Comparison of ENCODE assay signal across 27 mouse cellular contexts in the genomic region with DNA sequence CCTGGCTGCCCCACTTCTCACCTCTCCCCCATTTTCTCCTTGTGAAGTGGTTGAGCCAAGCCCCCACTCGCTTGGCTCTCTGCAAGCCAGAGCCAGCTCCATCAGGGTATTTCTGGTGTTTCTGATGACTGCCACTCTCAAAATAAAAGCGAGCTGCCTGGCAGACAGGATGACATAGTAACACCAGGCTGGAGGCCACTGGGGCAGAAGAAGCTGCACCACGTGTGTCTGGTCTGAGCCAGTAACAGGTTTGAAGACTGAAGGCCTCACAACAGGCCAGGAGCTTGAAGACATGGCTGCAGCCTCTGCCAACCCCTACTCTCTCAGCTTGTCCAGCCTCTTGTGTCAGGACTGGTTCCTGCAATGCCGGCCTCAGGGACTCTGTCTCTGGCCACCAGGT. TPM values are rescaled to one million over a fixed set of nuclear protein-coding genes. Genes with fewer than 3 reads are reported as not detected.
A peak's percentile ranks its signal among the peaks of the same experiment; 100 is the strongest.
DNase-seq lines count a peak whose midpoint lies in the region; ATAC-seq and TF ChIP-seq lines count a peak whose summit lies in the region.
"Had no signal": no experiment of that assay in that cellular context is flagged by ENCODE, and none has a peak within 500 bp of the region (broad histone marks: within the 10 kb centered on the region; RNA-seq: fewer than 3 reads in every experiment).

No protein-coding gene starts in this region.

- peaks cover 27% of the 10 kb centered on the region for H3K27me3 ChIP-seq in embryonic facial prominence, embryonic 10.5 days (replicated peaks; ENCODE audit: low read depth, poor library complexity, severe bottlenecking)
- 0 out of 2 replicates have a peak, but pooled peaks cover 4% of the 10 kb centered on the region for H3K27me3 ChIP-seq in forebrain, embryonic 13.5 days
- H3K27me3 ChIP-seq in hindbrain, embryonic 14.5 days (ENCODE audit: control insufficient read depth, insufficient read depth, low read length): no peaks in the 10 kb centered on the region
- no peaks in the 10 kb centered on the region for H3K27me3 ChIP-seq in intestine, postnatal 0 days (replicated peaks; ENCODE audit: control insufficient read depth, insufficient read depth, low read length)

- no peaks in the 10 kb centered on the region for H3K36me3 ChIP-seq in embryonic facial prominence, embryonic 10.5 days (replicated peaks)
- H3K36me3 ChIP-seq in forebrain, embryonic 13.5 days (ENCODE audit: poor library complexity, severe bottlenecking): peaks cover 80% of the 10 kb centered on the region
- H3K36me3 ChIP-seq in hindbrain, embryonic 14.5 days (replicated peaks; ENCODE audit: control insufficient read depth, insufficient read depth): peaks cover 92% of the 10 kb centered on the region
- no peaks in the 10 kb centered on the region for H3K36me3 ChIP-seq in intestine, postnatal 0 days (ENCODE audit: control insufficient read depth, insufficient read depth)
- H3K36me3 ChIP-seq: embryonic facial prominence, embryonic 12.5 days; limb, embryonic 10.5 days had no signal

- peak overlapping the region; percentile 6; the same call in 1 of the 2 replicates for H3K27ac ChIP-seq in embryonic facial prominence, embryonic 10.5 days (replicated peaks)
- H3K27ac ChIP-seq in forebrain, embryonic 13.5 days: peak overlapping the region; percentile 63; the same call in 1 of the 2 replicates
- H3K27ac ChIP-seq in hindbrain, embryonic 14.5 days: peak overlapping the region; percentile 44; the same call in 1 of the 2 replicates
- no peak overlapping the region for H3K27ac ChIP-seq in intestine, postnatal 0 days (ENCODE audit: low read depth, low read length)
- H3K27ac ChIP-seq: embryonic facial prominence, embryonic 12.5 days; left cerebral cortex, adult 2 months; limb, embryonic 10.5 days; stomach, postnatal 0 days had no signal

- peak overlapping the region; percentile 30; the same call in 1 of the 2 replicates for H3K9ac ChIP-seq in forebrain, embryonic 13.5 days
- 0 out of 2 replicates have a peak overlapping the region, but pooled peaks have one; percentile 44 for H3K9ac ChIP-seq in hindbrain, embryonic 14.5 days
- no peak overlapping the region for H3K9ac ChIP-seq in intestine, postnatal 0 days (ENCODE audit: low read depth, low read length)
- H3K9ac ChIP-seq: embryonic facial prominence, embryonic 12.5 days; liver, postnatal 0 days had no signal

- DNase-seq in heart, adult 8-10 months (ENCODE audit: low spot score): peak; percentile 25
- no peak for DNase-seq in heart, adult 9 months (ENCODE audit: low spot score in 2 of 2)
- no peak for DNase-seq in embryonic facial prominence, embryonic 10.5 days (ENCODE audit: low spot score)
- no peak for DNase-seq in hindbrain, embryonic 14.5 days (ENCODE audit: low spot score)
- no peak for DNase-seq in lung, postnatal 14 days
- DNase-seq in right cerebral cortex, adult 18-20 months: no peak
- DNase-seq: adrenal gland, adult 2 months; cerebellum, adult 9-10 months; kidney, adult 8-10 months; liver, postnatal 0 days; lung, postnatal 10 days; right cerebral cortex, postnatal 4 days had no signal

- H3K4me1 ChIP-seq in embryonic facial prominence, embryonic 10.5 days: peaks cover 24% of the 10 kb centered on the region
- H3K4me1 ChIP-seq in forebrain, embryonic 13.5 days: peaks cover 47% of the 10 kb centered on the region
- peaks cover 53% of the 10 kb centered on the region for H3K4me1 ChIP-seq in hindbrain, embryonic 14.5 days (replicated peaks; ENCODE audit: control insufficient read depth, insufficient read depth, low read length)
- H3K4me1 ChIP-seq in intestine, postnatal 0 days (replicated peaks; ENCODE audit: control insufficient read depth, insufficient read depth, low read length): no peaks in the 10 kb centered on the region
- H3K4me1 ChIP-seq: embryonic facial prominence, embryonic 12.5 days; limb, embryonic 10.5 days had no signal

- H3K4me3 ChIP-seq in embryonic facial prominence, embryonic 10.5 days: no peak overlapping the region
- H3K4me3 ChIP-seq in forebrain, embryonic 13.5 days: no peak overlapping the region
- no peak overlapping the region for H3K4me3 ChIP-seq in hindbrain, embryonic 14.5 days (replicated peaks; ENCODE audit: low read length)
- no peak overlapping the region for H3K4me3 ChIP-seq in intestine, postnatal 0 days (ENCODE audit: low read depth, low read length)
- H3K4me3 ChIP-seq: embryonic facial prominence, embryonic 12.5 days; erythroblast, embryonic 14.5 days; left cerebral cortex, adult 2 months; limb, embryonic 10.5 days had no signal

- H3K9me3 ChIP-seq in embryonic facial prominence, embryonic 10.5 days: no peaks in the 10 kb centered on the region
- no peaks in the 10 kb centered on the region for H3K9me3 ChIP-seq in forebrain, embryonic 13.5 days (replicated peaks)
- H3K9me3 ChIP-seq in hindbrain, embryonic 14.5 days (ENCODE audit: control insufficient read depth, low read length): no peaks in the 10 kb centered on the region
- H3K9me3 ChIP-seq in intestine, postnatal 0 days (ENCODE audit: control insufficient read depth): no peaks in the 10 kb centered on the region
- H3K9me3 ChIP-seq: embryonic facial prominence, embryonic 12.5 days; limb, embryonic 10.5 days had no signal

- no peak for TF ChIP-seq CTCF in intestine, postnatal 0 days (IDR thresholded peaks at IDR 0.05; ENCODE audit: low read depth)

- no peak for ATAC-seq in forebrain, embryonic 13.5 days
- ATAC-seq in hindbrain, embryonic 14.5 days (ENCODE audit: low FRiP score): no peak
- ATAC-seq in intestine, postnatal 0 days: no peak
- ATAC-seq: liver, postnatal 0 days had no signal

- H3K4me2 ChIP-seq in forebrain, embryonic 13.5 days: no peak overlapping the region
- H3K4me2 ChIP-seq in hindbrain, embryonic 14.5 days (replicated peaks): 0 out of 2 replicates have a peak overlapping the region, but pooled peaks have one; percentile 86
- no peak overlapping the region for H3K4me2 ChIP-seq in intestine, postnatal 0 days (replicated peaks; ENCODE audit: low read depth)
- H3K4me2 ChIP-seq: embryonic facial prominence, embryonic 12.5 days had no signal

- WGBS in embryonic facial prominence, embryonic 10.5 days: 78% methylated on average over 4 of the region's 4 CpGs
- 76% methylated on average over 4 of the region's 4 CpGs for WGBS in forebrain, embryonic 13.5 days
- 77% methylated on average over 4 of the region's 4 CpGs for WGBS in hindbrain, embryonic 14.5 days
- WGBS in intestine, postnatal 0 days: 86% methylated on average over 4 of the region's 4 CpGs

RNA-seq across cellular contexts. Expression of a gene that starts 8.0 kb away (rescaled TPM):
- 10 to 100 TPM; 11.6 to 16.9 (median 14.3) TPM for total RNA-seq in heart, adult 8-10 months (2022)
- polyA plus RNA-seq in embryonic facial prominence, embryonic 10.5 days (2016; fragmentation: Nextera tagmentation; extraction: Ambion mirVana): 4.4 and 4.6 TPM in 2 replicates
- 22.6 and 22.8 TPM in 2 replicates for polyA plus RNA-seq in forebrain, embryonic 13.5 days (2015; fragmentation: Nextera tagmentation; extraction: Ambion mirVana)
- polyA plus RNA-seq in hindbrain, embryonic 14.5 days (2014; fragmentation: Nextera tagmentation; extraction: Ambion mirVana): 63.5 and 72.0 TPM in 2 replicates
- 2.5 and 3.3 TPM in 2 replicates for polyA plus RNA-seq in intestine, postnatal 0 days (2015; fragmentation: Nextera tagmentation; extraction: Ambion mirVana)

RNA-seq across cellular contexts. Expression of a gene that starts 57.5 kb away (rescaled TPM):
- total RNA-seq in heart, adult 8-10 months (2022): not detected
- polyA plus RNA-seq in embryonic facial prominence, embryonic 10.5 days (2016; fragmentation: Nextera tagmentation; extraction: Ambion mirVana): not detected in 2 replicates
- polyA plus RNA-seq in forebrain, embryonic 13.5 days (2015; fragmentation: Nextera tagmentation; extraction: Ambion mirVana): not detected in 2 replicates
- polyA plus RNA-seq in hindbrain, embryonic 14.5 days (2014; fragmentation: Nextera tagmentation; extraction: Ambion mirVana): 1.3 TPM in 1 of 2 replicates, not detected in the other
- polyA plus RNA-seq in intestine, postnatal 0 days (2015; fragmentation: Nextera tagmentation; extraction: Ambion mirVana): not detected in 2 replicates
- total RNA-seq: adrenal gland, adult 2 months; common myeloid progenitor, adult 5-6 weeks; heart, adult 18-20 months; layer of hippocampus, adult 8-10 months; left cerebral cortex, adult 2 months; liver, adult 2 months; monocyte, adult 5-6 weeks; neutrophil, adult 5-6 weeks had no signal
- polyA plus RNA-seq: erythroblast, embryonic 14.5 days; limb, embryonic 10.5 days; liver, adult 2 months; liver, postnatal 0 days; stomach, postnatal 0 days; thymus, postnatal 0 days; urinary bladder, adult 2 months had no signal
